Mouse (Mus musculus) cortical plate, adult 2 months (tissue): Measurements from ENCODE around the gene 2310033P09Rik. TPM values are rescaled to one million over a fixed set of nuclear protein-coding genes. Genes with fewer than 3 reads are reported as not detected.

Experiments used
- H3K27ac ChIP-seq: fragments of 200-500 bp; 2 replicates; pipeline ENCODE4 v1.5.1; 2012; ENCODE audit warnings: low read length, control low read depth, inconsistent platforms; ENCODE audit not compliant: insufficient read depth
- H3K4me1 ChIP-seq: fragments of 200-500 bp; 2 replicates; pipeline ENCODE4 v1.6.1; 2011; ENCODE audit warnings: low read length; ENCODE audit not compliant: control insufficient read depth, insufficient read depth
- H3K4me3 ChIP-seq: fragments of 200-500 bp; 2 replicates; pipeline ENCODE4 v1.5.1; 2011; ENCODE audit warnings: mild to moderate bottlenecking, low read length, control low read depth; ENCODE audit not compliant: insufficient read depth
- CTCF ChIP-seq: fragments of 200-500 bp; IDR thresholded peaks from 2 replicates; pipeline ENCODE4 v1.5.1; 2011; ENCODE audit warnings: mild to moderate bottlenecking, control low read depth, low read length; ENCODE audit not compliant: insufficient read depth; ENCODE audit errors: extremely low read depth
- POLR2A ChIP-seq: fragments of 200-500 bp; IDR thresholded peaks from 2 replicates; pipeline ENCODE4 v1.6.1; 2011; ENCODE audit warnings: mild to moderate bottlenecking, low read length, control low read depth; ENCODE audit not compliant: insufficient read depth; ENCODE audit errors: extremely low read depth
- polyA plus RNA-seq: library from polyadenylated mRNA; depleted of rRNA; stranded (reverse); fragments of >200 nt; gene quantifications from 2 replicates; pipeline ENCODE4 v1.2.3, GENCODE M21; 2012

The 2310033P09Rik gene
- polyA plus RNA-seq, 1 experiment: 29.5 TPM

GRCm38 (mm10) chr11:59170549-59170948 is 37.6 kb upstream of the 2310033P09Rik start:
- Histone ChIP-seq H3K4me1 (no peaks in the 10 kb centered on the region), H3K4me3 (no peak overlapping the region), H3K27ac (no peak overlapping the region)
- no peak for TF ChIP-seq POLR2A
- no peak for TF ChIP-seq CTCF

DNA sequence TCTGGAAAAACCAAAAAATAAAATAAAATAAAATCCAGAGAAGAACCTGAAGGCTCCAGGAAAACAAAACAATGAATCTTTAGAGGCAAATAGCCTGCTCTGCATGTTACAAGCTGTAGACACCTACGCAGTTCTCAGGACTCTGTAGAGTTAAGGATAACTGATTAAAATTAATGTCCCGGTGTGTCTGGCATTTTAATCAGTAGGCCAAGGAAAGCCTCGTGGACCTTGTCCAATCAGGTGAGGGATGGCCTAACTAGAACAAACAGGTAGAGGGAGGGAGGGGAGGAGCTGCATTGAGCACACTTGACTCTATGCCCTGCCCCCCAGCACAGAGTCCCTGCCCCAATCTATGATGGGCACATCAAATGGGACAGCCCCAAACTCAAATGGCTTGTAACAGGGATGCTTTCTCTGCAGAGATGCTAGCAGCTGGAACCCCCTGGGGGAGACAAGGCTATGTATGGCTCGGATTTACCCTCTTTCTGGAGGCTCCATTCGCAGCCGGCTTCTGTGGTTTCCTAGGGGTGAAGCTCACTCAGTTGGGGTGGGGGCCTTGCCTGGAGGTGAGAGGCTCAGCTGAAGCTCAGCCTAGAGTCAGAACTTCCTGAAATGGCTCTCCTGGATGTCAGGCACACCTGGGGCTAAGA is 33.8 kb upstream of the 2310033P09Rik start:
- no peak for TF ChIP-seq POLR2A
- no peak for TF ChIP-seq CTCF
- no peak overlapping the region for H3K27ac ChIP-seq
- no peaks in the 10 kb centered on the region for H3K4me1 ChIP-seq

DNA sequence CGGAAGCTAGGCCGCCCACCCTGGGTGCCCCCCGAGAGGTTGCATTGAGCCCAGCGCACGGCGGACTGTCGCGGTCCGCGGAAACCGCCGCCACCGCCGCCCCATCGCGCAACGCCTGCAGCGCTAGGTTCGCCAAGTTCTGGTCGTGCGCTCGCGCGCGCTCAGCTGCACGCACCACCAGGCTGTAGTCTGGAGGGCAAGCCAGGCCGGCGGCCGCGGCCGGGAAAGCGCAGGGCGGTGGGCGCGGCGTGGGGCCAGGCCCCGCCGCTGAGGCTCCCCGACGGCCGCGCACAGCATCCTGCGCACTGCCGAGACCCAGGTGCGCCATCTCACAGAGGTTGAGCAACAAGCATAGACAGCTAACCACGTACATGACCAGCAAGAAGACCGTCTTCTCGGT is 31.6 kb upstream of the 2310033P09Rik start:
- no peak overlapping the region for H3K4me3 ChIP-seq
- H3K27ac ChIP-seq: no peak overlapping the region
- no peaks in the 10 kb centered on the region for H3K4me1 ChIP-seq
- TF ChIP-seq POLR2A: no peak

More for the DNA sequence above, 33.8 kb upstream of the 2310033P09Rik start:
- no peak overlapping the region for H3K4me3 ChIP-seq

DNA sequence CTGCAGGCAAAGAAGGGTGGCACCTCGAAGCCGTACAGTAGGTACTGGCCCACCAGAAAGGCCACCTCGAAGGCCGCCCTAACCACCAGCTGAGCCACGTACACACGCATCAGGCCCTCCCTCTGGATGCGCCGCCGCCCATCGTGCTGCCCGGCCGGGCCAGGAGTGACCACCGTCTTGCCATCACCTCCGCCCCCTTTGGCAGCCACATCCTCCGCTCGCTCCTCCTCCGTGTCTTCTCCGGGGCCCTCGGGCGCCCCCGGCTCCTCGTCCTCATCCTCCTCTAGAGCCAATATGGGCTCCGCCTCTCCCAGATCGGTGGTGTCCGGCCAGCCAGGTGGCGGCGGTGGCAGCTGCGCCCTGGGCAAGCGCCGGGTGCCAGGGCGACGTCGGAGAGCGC is 31.2 kb upstream of the 2310033P09Rik start:
- Histone ChIP-seq H3K4me1 (no peaks in the 10 kb centered on the region), H3K4me3 (no peak overlapping the region), H3K27ac (no peak overlapping the region)
- TF ChIP-seq CTCF (no peak), POLR2A (no peak)

DNA sequence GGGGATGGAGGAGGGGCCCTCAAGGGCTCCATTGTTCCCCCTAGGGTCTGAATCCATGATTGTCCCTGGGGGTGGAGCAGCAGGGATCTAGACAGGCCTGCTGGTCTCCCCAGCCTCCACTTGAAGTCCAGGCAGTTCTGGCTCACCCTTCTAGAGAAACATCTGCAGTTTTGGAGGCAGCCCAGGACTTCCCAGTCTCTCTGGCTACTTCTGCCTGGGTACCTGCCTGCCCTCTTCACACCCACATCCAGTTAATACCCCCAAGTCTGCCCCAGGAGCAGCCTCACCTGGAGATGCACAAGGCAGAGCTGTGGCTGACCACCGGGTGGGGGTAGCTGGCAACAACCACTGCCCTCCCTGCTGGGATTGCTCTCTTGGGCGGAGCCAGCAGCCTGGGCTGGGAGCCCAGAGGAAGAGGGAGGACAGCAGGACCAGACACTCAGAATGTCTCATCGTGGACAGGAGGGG is 25.2 kb upstream of the 2310033P09Rik start, which contains the start of gene Gjc2:
Gene Gjc2, minus strand, starts transcription at position 350 of the 468 bp plus-strand sequence.
- H3K27ac ChIP-seq: peak within 1 kb of the TSS; percentile 62

DNA sequence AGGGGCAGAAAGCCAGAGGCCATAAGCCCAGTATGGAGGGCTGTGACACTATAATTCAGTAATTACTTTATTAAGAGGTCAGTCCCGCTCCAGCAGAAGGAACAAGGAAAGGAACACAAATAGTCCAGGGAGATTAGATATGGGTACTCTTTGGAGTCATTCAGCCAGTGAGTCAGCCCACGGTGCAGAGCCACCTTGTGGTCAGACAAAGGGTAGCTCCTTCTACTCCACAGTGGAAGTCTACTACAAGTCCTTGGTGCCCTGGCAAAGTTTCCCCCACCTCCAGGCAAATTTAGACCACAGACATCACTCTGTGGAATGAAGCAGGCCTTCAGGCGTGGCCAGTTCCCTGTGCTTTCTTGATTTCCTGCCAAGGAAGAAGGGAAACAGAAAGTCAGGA is 24.3 kb upstream of the 2310033P09Rik start:
- Histone ChIP-seq H3K27ac (peak overlapping the region; percentile 62), H3K4me3 (no peak overlapping the region), H3K4me1 (no peaks in the 10 kb centered on the region)
- TF ChIP-seq POLR2A (no peak), CTCF (peak; percentile 81)

More for the DNA sequence above, 25.2 kb upstream of the 2310033P09Rik start, which contains the start of gene Gjc2:
- TF ChIP-seq CTCF (no peak), POLR2A (0 out of 2 replicates have a peak, but pooled peaks have one; percentile 1)
- peak within 1 kb of the TSS; percentile 21 for H3K4me3 ChIP-seq
- H3K4me1 ChIP-seq: no peaks in the 10 kb centered on the region

DNA sequence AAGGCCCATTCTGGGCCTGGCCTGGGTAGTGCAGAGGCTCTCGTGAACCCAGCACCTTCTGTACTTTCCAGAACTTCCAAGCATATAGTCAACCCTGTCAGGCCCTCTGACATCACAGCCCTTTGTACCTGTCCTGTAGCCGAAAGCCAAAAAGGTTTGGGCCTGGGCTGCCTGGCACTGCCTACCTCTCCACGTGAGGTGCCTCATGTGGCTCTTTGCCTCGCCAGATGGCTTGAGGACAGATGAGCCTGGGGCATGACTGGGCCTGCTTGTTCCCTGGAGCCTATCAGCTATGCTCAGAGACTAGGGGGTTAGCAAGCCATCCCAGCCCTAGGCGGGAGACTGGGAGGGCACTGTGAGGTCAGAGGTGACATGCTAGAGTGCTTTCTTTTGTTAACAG is 22.6 kb upstream of the 2310033P09Rik start:
- no peak for TF ChIP-seq POLR2A
- no peak for TF ChIP-seq CTCF
- Histone ChIP-seq H3K27ac (no peak overlapping the region), H3K4me1 (peaks cover 4% of the 10 kb centered on the region), H3K4me3 (no peak overlapping the region)

DNA sequence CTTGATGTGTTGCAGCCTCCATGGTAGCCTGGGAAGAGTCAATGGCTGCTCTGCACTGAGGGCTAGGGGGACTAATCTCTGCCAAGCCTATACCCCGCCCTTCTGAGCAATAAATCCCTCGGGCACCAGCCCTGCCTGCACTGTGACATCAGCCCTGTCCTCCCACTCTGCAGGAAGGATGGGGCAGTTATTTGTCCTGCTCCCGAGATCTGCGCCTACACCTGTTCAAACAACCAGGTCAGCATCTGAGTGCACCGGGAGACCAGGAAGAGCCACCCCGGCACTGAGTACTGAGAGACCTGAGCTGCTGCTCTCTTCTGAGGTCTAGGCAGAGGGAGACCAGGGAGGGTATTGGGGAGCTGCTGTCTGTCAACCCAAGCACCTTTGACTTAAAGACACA is 20.4 kb upstream of the 2310033P09Rik start:
- no peak for TF ChIP-seq POLR2A
- TF ChIP-seq CTCF: no peak
- Histone ChIP-seq H3K4me1 (peaks cover 6% of the 10 kb centered on the region), H3K27ac (no peak overlapping the region), H3K4me3 (no peak overlapping the region)

DNA sequence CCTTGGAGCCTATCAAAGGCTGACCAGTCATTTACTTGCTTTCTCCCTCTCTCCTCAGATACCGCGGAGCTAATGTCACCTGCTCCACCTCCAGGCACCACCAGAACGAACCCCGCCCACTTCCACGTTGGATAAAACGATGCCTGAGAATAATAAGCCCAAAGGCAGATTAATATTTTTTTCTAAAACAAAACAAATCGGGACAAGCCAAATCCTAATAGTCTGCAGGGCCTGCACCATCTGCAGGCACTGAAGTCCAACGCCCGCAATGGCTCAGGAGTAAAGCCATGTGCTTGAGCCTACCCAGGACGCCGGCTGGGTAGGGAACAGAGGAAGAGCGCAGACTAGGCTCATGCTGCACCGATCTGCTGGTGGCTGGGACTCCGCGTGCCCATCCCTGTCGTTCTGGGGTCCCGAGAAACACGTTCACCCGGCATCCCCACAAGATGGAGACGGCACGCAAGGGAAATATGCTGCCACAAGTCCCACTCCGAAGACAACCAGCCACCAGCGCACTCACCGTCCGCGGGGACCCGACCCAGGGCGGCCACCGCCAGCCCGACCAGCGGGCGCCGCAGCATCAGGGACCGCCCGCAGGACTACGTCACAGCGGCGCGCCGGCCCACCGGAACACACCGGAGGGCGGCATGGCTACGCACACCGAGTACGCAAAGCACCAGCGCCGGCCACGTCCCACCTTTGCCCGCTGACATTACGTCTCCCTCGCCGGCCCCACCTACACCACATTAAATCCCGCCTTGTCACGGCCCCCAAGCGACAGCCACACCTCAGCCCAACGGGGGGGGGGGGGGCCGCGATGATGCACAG is 16.7 kb upstream of the 2310033P09Rik start:
- Histone ChIP-seq H3K4me3 (peak overlapping the region; percentile 67), H3K27ac (peak overlapping the region; percentile 38; the same call in 1 of the 2 replicates), H3K4me1 (peaks cover 6% of the 10 kb centered on the region)
- TF ChIP-seq POLR2A (peak; percentile 81), CTCF (no peak)

DNA sequence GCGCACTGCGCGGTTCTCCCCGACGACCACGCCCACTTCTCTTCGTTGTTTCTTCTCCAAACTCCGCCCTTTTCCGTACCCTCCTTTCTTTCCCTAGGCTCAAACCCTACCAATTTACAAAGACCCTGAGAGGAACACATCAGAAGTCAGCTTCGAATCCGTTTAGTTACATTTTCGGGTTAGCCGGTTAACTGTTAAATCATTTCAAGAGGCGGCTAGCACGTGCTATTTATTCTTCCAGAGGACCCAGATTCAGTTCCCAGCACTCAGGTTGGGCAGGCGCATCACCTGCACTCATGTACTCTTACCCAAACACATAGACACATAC is 16.1 kb upstream of the 2310033P09Rik start, which contains the start of gene Guk1:
Gene Guk1, minus strand, starts transcription at position 154 of the 328 bp plus-strand sequence.
- TF ChIP-seq CTCF (no peak), POLR2A (no peak)
- Histone ChIP-seq H3K4me3 (peak within 1 kb of the TSS; percentile 67), H3K4me1 (peaks cover 6% of the 10 kb centered on the region), H3K27ac (peak within 1 kb of the TSS; percentile 38; the same call in 1 of the 2 replicates)

- Histone ChIP-seq H3K27ac (no peak overlapping the region), H3K4me1 (no peaks in the 10 kb centered on the region), H3K4me3 (no peak overlapping the region)
- TF ChIP-seq POLR2A (no peak), CTCF (no peak)
Measured at GRCm38 (mm10) chr11:59196230-59196629, 11.9 kb upstream of the 2310033P09Rik start.
